Mouse (Mus musculus) stomach, embryonic 15.5 days (tissue): ENCODE data around the gene Zbtb37. TPM values are rescaled to one million over a fixed set of nuclear protein-coding genes. Genes with fewer than 3 reads are reported as not detected.
"Not testable (repeated sequence)": the region's sequence is repeated elsewhere in the genome, so short reads cannot be mapped to it uniquely, and the experiment has no call there.

Source experiments
- ATAC-seq: fragments of 200-750 bp; cut with Nextera tagmentation; 2 replicates; pipeline ENCODE4 v1.8.0; 2017; ENCODE audit warnings: low read depth, moderate number of reproducible peaks, moderate TSS enrichment; ENCODE audit not compliant: insufficient read depth, low FRiP score
- H3K27ac ChIP-seq: fragments of 300-500 bp; sonication (generic); 2 replicates; pipeline ENCODE4 v1.5.1; 2015; ENCODE audit warnings: mild to moderate bottlenecking, inconsistent platforms
- H3K27me3 ChIP-seq: fragments of 300-500 bp; sonication (generic); replicated peaks from 2 replicates; pipeline ENCODE4 v1.6.1; 2015; ENCODE audit warnings: inconsistent platforms
- H3K36me3 ChIP-seq: fragments of 300-500 bp; sonication (generic); 2 replicates; pipeline ENCODE4 v1.6.1; 2015; ENCODE audit warnings: inconsistent platforms
- H3K4me1 ChIP-seq: fragments of 300-500 bp; sonication (generic); 2 replicates; pipeline ENCODE4 v1.6.1; 2015; ENCODE audit warnings: inconsistent platforms
- H3K4me2 ChIP-seq: fragments of 300-500 bp; sonication (generic); 2 replicates; pipeline ENCODE4 v1.6.1; 2015; ENCODE audit warnings: mild to moderate bottlenecking, inconsistent platforms
- H3K4me3 ChIP-seq: fragments of 300-500 bp; sonication (generic); replicated peaks from 2 replicates; pipeline ENCODE4 v1.5.1; 2015; ENCODE audit warnings: inconsistent platforms
- H3K9ac ChIP-seq: fragments of 300-500 bp; sonication (generic); 2 replicates; pipeline ENCODE4 v1.6.1; 2015; ENCODE audit warnings: inconsistent platforms
- H3K9me3 ChIP-seq: fragments of 300-500 bp; sonication (generic); 2 replicates; pipeline ENCODE4 v1.6.1; 2016; ENCODE audit warnings: inconsistent platforms
- WGBS: fragments of 180-500 bp; shearing (Covaris S2); methylation state at CpG from one replicate; pipeline ENCODE4 v1.1.7; 2015; 5-methylcytosine and 5-hydroxymethylcytosine counted together
- polyA plus RNA-seq: library from polyadenylated mRNA; unstranded; fragments of >200 nt; fragmentation: Nextera tagmentation; extraction: Ambion mirVana; gene quantifications from 2 replicates; pipeline ENCODE4 v1.2.1, GENCODE M21; 2015

The Zbtb37 gene
- polyA plus RNA-seq, 1 experiment from 2014 or later, result 8.0 TPM

DNA sequence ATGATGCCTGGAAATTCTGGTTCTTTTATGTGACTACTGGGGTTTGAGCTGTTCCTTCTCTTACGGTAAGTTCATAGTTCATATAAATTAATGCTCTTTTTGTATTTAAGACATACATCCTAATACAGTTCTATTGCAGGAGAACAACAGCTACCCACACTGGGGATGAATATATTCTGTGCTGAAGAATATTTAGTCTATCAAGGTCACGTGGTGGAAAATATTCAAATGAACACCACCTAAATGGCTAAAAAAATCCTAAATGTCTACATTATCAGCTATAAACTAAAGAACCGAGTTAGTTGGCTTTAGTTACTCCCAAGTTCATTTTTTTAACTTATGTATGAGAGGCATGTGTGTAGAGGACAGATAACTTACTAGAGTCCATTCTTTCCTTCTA is 4.6 kb downstream of the Zbtb37 start:
- peaks cover 11% of the 10 kb centered on the region; the same call in 1 of the 2 replicates for H3K4me1 ChIP-seq
- H3K4me3 ChIP-seq, result no peak overlapping the region
- no peak overlapping the region for H3K27ac ChIP-seq
- no peaks in the 10 kb centered on the region for H3K9me3 ChIP-seq
- no peak overlapping the region for H3K9ac ChIP-seq
- H3K36me3 ChIP-seq, result peaks cover 5% of the 10 kb centered on the region; the same call in 1 of the 2 replicates
- no peaks in the 10 kb centered on the region for H3K27me3 ChIP-seq
- 89% methylated on average over 3 of the region's 3 CpGs for WGBS
- no peak for ATAC-seq
- H3K4me2 ChIP-seq, result no peak overlapping the region

DNA sequence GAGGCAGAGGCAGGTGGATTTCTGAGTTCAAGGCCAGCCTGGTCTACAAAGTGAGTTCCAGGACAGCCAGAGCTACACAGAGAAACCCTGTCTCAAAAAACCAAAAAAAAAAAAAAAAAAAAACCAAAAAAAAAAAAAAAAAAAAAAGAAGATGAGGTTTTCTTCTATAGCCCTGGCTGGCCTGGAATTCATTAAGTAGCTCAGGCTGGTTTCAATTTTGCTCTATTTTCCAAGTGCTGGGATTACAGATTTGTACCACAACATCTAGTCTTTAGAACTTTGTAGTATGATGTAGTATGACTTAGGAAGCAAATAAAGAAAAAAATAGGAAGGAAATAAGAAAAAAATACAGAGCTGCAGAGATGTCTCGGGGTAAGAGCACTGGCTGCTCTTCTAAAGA is 6.2 kb downstream of the Zbtb37 start:
- not testable (repeated sequence) for H3K9me3 ChIP-seq, H3K9ac ChIP-seq, H3K36me3 ChIP-seq, H3K27ac ChIP-seq, H3K4me2 ChIP-seq, H3K27me3 ChIP-seq, H3K4me3 ChIP-seq, ATAC-seq, H3K4me1 ChIP-seq
- WGBS, result 95% methylated on average over 1 of the region's 1 CpGs

DNA sequence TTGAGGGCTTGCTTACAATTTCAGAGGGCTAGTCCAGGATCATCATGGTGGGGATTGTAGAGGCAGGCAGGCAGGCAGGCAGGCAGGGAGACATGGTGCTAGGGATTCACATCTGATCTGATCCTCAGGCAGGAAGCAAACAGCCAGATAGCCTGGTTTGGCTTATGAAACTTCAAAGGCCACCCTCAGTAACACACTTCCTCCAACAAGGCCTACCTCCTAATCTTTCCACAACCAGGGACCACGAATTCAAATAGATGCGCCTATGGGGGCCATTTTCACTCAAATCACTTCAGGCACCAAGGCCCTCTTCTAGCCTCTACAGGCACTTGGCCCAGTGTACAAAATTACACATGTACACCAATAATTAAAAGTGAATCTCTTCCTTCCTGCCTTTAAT is 7.5 kb downstream of the Zbtb37 start:
- no peaks in the 10 kb centered on the region for H3K9me3 ChIP-seq
- 81% methylated on average over 2 of the region's 2 CpGs for WGBS
- H3K27ac ChIP-seq, result no peak overlapping the region
- ATAC-seq, result no peak
- H3K4me2 ChIP-seq, result no peak overlapping the region
- no peaks in the 10 kb centered on the region for H3K4me1 ChIP-seq
- H3K4me3 ChIP-seq, result no peak overlapping the region
- H3K9ac ChIP-seq, result no peak overlapping the region
- peaks cover 5% of the 10 kb centered on the region; the same call in 1 of the 2 replicates for H3K36me3 ChIP-seq
- no peaks in the 10 kb centered on the region for H3K27me3 ChIP-seq

DNA sequence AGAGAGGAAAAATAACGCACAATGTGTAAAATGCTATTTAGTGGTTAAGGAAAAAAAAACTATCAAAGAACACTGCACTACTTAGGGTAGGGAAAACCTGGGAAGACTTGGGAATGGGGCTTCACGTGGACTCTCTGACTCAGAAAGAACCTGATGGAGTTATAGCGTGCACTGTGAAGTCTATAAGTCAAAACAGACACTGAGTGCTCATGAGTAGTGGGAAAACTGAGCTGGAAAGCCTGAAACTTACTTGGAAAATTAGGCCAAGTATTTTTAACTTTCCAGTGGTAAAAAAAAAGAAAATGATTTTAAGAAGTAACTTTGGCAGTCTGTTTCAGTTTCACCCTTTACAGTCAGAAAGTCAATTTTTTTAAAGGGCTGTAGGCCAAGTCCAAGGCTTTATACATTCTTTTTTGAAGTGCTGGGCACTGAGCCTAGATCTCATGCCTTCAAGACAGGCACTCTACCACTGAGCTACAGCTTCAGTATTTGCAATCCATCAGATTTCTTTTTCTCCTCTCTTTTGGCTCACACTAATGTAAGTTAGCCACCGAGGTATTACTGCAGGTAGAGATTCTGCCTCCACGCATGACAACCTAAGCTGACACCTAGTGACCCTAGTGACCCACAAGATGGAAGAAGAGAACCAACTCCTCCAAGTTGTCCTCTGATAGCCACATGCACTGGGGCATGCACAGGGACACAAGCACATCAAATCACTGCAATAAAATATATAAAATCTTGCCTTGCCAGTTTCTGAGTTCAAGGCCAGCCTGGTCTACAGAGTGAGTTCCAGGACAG is 9.0 kb downstream of the Zbtb37 start:
- no peak overlapping the region for H3K4me3 ChIP-seq
- no peak overlapping the region for H3K4me2 ChIP-seq
- 67% methylated on average over 5 of the region's 5 CpGs for WGBS
- no peaks in the 10 kb centered on the region for H3K9me3 ChIP-seq
- H3K27me3 ChIP-seq, result no peaks in the 10 kb centered on the region
- H3K27ac ChIP-seq, result no peak overlapping the region
- peaks cover under 1% of the 10 kb centered on the region; the same call in 1 of the 2 replicates for H3K36me3 ChIP-seq
- no peak overlapping the region for H3K9ac ChIP-seq
- no peak for ATAC-seq
- no peaks in the 10 kb centered on the region for H3K4me1 ChIP-seq

DNA sequence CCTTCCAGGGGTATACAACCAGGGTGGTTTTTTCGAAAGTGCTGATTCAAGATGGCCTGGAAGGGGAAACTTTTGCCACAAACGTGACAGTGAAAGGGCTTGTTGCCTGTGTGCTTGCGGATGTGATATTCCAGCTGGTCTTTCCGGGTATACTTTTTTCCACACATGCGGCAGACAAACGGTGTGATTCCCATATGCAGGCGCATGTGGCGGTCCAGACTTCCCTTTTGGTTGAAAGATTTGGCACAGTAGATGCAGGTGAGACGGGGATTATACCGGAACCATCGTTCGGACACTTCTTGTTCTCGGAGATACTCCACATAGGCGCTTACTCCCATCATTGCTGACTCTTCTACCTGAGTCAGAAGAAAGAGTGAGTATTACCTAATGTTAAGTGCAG is 14.6 kb downstream of the Zbtb37 start:
- Histone ChIP-seq H3K27me3 (no peaks in the 10 kb centered on the region), H3K4me2 (no peak overlapping the region), H3K9ac (no peak overlapping the region), H3K4me3 (no peak overlapping the region), H3K9me3 (no peaks in the 10 kb centered on the region), H3K27ac (no peak overlapping the region), H3K4me1 (0 out of 2 replicates have a peak, but pooled peaks cover 3% of the 10 kb centered on the region), H3K36me3 (peaks cover 16% of the 10 kb centered on the region)
- ATAC-seq, result no peak
- WGBS, result 95% methylated on average over 14 of the region's 14 CpGs

DNA sequence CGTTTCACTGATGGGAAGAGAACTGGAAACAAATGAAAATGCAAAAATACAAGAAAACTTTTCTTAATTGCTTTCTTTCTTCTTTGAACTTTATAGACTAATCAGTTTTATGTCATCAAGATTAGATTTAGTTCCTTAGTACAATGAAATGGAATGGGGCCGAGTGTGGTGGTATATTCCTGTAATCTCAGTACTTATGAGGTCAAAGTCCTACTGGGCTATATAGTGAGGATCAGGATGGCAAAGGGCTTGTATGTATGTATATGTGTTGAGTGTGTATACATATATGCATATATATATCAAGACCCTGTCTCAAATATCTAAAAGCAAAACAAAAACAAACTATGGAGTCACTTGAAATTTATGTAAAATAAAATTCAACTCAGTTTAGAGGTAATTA is 18.3 kb downstream of the Zbtb37 start:
- no peak overlapping the region for H3K4me2 ChIP-seq
- H3K9me3 ChIP-seq, result no peaks in the 10 kb centered on the region
- H3K4me1 ChIP-seq, result 0 out of 2 replicates have a peak, but pooled peaks cover 3% of the 10 kb centered on the region
- H3K4me3 ChIP-seq, result no peak overlapping the region
- no peak overlapping the region for H3K27ac ChIP-seq
- H3K27me3 ChIP-seq, result no peaks in the 10 kb centered on the region
- H3K36me3 ChIP-seq, result peaks cover 19% of the 10 kb centered on the region
- no peak for ATAC-seq
- WGBS, result 85% methylated on average over 2 of the region's 2 CpGs
- H3K9ac ChIP-seq, result no peak overlapping the region

DNA sequence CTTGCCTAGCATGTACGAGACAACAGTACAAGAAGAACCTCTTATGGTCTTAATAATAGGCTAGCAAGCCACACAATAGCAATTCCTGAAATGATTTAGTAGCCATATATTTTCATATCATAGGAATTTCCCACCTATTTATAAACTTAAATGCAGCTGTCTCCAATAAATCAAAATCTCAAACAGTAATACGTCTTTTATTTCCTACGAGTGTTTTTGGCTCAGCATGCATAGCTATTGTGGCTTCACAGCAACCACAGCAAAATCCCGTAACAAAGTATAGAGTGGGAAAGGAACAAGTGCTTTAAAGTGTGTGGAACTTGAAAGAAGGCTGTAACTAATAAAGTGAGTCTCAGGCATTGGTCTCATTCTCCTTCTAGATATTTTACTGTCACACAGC is 24.2 kb downstream of the Zbtb37 start:
- Histone ChIP-seq H3K9ac (no peak overlapping the region), H3K9me3 (no peaks in the 10 kb centered on the region), H3K4me1 (no peaks in the 10 kb centered on the region), H3K27ac (no peak overlapping the region), H3K27me3 (no peaks in the 10 kb centered on the region), H3K36me3 (peaks cover 6% of the 10 kb centered on the region; the same call in 1 of the 2 replicates), H3K4me3 (no peak overlapping the region), H3K4me2 (no peak overlapping the region)
- 77% methylated on average over 4 of the region's 4 CpGs for WGBS
- no peak for ATAC-seq

DNA sequence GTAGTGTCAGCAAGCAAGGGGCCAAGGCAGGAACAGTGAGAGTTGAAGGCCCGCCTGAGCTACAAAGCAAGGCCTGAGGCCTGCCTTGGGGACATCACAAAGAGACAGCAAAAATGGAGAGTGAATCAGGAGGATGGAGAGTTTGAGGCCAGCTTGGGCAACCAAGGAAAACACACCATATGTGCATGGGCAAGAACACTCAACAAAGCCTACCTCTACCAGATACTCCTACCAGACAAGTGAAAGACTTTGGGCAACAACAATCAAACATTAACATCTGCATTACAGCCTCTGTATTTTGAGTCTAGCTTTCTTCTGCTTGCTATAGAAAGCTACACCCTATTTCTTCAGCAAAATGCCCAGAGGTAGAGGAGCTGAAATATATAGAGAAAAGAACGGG is 26.6 kb downstream of the Zbtb37 start:
- no peaks in the 10 kb centered on the region for H3K27me3 ChIP-seq
- no peaks in the 10 kb centered on the region for H3K9me3 ChIP-seq
- ATAC-seq, result no peak
- H3K36me3 ChIP-seq, result peaks cover 6% of the 10 kb centered on the region; the same call in 1 of the 2 replicates
- no peak overlapping the region for H3K4me3 ChIP-seq
- WGBS, result 94% methylated on average over 2 of the region's 2 CpGs
- no peak overlapping the region for H3K4me2 ChIP-seq
- no peak overlapping the region for H3K27ac ChIP-seq
- H3K9ac ChIP-seq, result no peak overlapping the region
- no peaks in the 10 kb centered on the region for H3K4me1 ChIP-seq

DNA sequence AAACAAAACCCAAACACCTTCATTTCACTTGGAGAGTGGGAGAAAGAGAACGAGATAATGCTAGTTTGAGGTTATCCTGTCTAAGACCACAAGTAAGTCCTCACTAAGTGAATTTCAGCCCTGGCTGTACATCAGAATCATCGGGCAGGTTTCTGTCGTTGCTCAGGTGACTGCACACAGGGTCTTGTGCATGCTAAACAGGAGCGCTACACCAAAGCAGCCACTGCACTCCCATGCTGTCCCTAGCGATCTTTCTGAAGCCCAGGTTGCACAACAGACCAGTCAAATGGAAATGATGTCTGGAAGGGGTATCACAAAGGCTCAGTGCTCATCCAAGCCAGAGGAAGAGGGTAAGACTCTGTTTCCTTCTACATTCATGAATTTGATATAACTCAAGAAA is 28.2 kb downstream of the Zbtb37 start:
- 88% methylated on average over 5 of the region's 5 CpGs for WGBS
- Histone ChIP-seq H3K27ac (no peak overlapping the region), H3K9me3 (no peaks in the 10 kb centered on the region), H3K4me1 (no peaks in the 10 kb centered on the region), H3K4me3 (no peak overlapping the region), H3K27me3 (no peaks in the 10 kb centered on the region), H3K4me2 (no peak overlapping the region), H3K36me3 (0 out of 2 replicates have a peak, but pooled peaks cover 3% of the 10 kb centered on the region), H3K9ac (no peak overlapping the region)
- no peak for ATAC-seq

DNA sequence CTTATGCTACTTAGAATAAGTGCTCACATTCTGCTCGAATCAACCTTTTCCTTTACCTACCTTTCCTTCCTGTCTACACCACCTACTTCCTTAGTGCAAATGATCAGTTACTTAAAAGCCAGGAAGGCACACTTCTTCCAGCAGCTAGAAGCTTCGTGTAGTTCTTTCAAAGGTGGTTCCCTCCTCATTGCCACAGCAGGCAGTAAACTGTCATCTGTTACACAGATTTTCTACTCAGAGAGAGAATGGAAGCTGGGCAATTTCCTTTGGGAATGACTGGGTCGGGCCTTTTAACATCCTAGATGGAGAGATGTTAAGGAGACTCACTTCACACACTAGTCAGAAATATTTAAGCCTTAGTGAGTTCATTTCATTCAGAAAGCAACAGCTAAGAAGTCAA is 29.1 kb downstream of the Zbtb37 start:
- Histone ChIP-seq H3K4me3 (no peak overlapping the region), H3K27ac (no peak overlapping the region), H3K27me3 (no peaks in the 10 kb centered on the region), H3K9me3 (no peaks in the 10 kb centered on the region), H3K36me3 (0 out of 2 replicates have a peak, but pooled peaks cover 3% of the 10 kb centered on the region), H3K4me2 (no peak overlapping the region), H3K4me1 (no peaks in the 10 kb centered on the region), H3K9ac (no peak overlapping the region)
- no peak for ATAC-seq
- WGBS, result 69% methylated on average over 3 of the region's 3 CpGs

DNA sequence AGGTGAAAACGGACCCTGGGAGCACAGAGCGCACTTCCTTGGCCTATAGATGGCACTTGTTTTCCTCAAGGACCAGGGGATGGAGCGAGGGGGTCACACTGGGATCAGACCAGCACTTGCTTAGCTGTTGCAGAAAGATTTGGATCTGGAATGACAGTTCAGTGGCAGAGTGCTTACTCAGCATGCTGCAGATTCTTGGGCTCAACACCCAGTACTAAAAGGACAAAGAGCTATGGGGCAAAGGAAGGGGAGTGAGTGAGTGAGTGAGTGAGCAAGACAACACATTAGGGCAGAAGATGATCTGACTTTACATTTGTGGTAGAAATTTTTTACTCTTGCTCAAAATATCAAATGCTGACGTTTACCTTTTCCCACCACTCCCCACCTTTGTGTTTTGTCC is 29.7 kb downstream of the Zbtb37 start:
- 76% methylated on average over 4 of the region's 4 CpGs for WGBS

DNA sequence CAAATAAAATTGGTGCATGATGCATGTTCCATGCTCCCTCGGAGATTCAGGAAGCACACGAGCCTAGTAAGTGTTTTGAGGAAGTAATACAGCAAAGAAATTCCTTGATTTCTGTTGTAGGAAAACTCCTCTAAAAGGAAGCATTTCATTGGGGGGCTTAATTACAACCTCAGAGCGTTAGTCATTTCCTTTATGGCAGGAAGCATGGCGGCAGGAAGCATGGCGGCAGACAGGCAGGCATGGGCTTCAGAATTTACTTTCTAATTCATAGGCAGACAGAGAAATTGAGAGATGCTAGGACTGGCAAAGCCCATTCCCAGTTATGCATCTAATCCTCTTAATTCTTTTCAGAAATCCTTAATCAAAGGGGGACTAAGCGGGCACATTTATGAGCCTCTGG is 40.8 kb downstream of the Zbtb37 start:
- H3K36me3 ChIP-seq, result no peaks in the 10 kb centered on the region
- H3K4me1 ChIP-seq, result no peaks in the 10 kb centered on the region
- 89% methylated on average over 6 of the region's 6 CpGs for WGBS
- H3K4me2 ChIP-seq, result no peak overlapping the region
- no peak for ATAC-seq
- H3K27me3 ChIP-seq, result no peaks in the 10 kb centered on the region
- no peak overlapping the region for H3K27ac ChIP-seq
- H3K9ac ChIP-seq, result no peak overlapping the region
- no peak overlapping the region for H3K4me3 ChIP-seq
- H3K9me3 ChIP-seq, result no peaks in the 10 kb centered on the region

More for the DNA sequence above, 29.7 kb downstream of the Zbtb37 start:
- Histone ChIP-seq H3K4me1 (no peaks in the 10 kb centered on the region), H3K4me2 (no peak overlapping the region), H3K27ac (no peak overlapping the region), H3K4me3 (no peak overlapping the region), H3K9me3 (no peaks in the 10 kb centered on the region), H3K9ac (no peak overlapping the region), H3K27me3 (no peaks in the 10 kb centered on the region), H3K36me3 (no peaks in the 10 kb centered on the region)
- no peak for ATAC-seq
